Mouse (Mus musculus) heart, embryonic 11.5 days (tissue): ENCODE results near the gene Erbb4. TPM values are rescaled to one million over a fixed set of nuclear protein-coding genes. Genes with fewer than 3 reads are reported as not detected.

Experiments
- ATAC-seq: fragments of 200-750 bp; cut with Nextera tagmentation; replicated peaks from 2 replicates; pipeline ENCODE4 v1.8.0; 2017; ENCODE audit warnings: moderate library complexity; ENCODE audit not compliant: insufficient number of reproducible peaks, low FRiP score, low TSS enrichment
- H3K27ac ChIP-seq: fragments of 300-500 bp; sonication (generic); 2 replicates; pipeline ENCODE4 v1.5.1; 2014; ENCODE audit warnings: mild to moderate bottlenecking, low read depth, low read length
- H3K27me3 ChIP-seq: fragments of 300-500 bp; sonication (generic); 2 replicates; pipeline ENCODE4 v1.6.1; 2014; ENCODE audit warnings: mild to moderate bottlenecking, low read length, mixed read lengths; ENCODE audit not compliant: control insufficient read depth, insufficient read depth
- H3K36me3 ChIP-seq: fragments of 300-500 bp; sonication (generic); 2 replicates; pipeline ENCODE4 v1.6.1; 2014; ENCODE audit warnings: mild to moderate bottlenecking, low read length, moderate library complexity, mixed read lengths; ENCODE audit not compliant: control insufficient read depth, insufficient read depth
- H3K4me1 ChIP-seq: fragments of 300-500 bp; sonication (generic); 2 replicates; pipeline ENCODE4 v1.6.1; 2014; ENCODE audit warnings: low read length; ENCODE audit not compliant: control insufficient read depth, insufficient read depth
- H3K4me2 ChIP-seq: fragments of 300-500 bp; sonication (generic); 2 replicates; pipeline ENCODE4 v1.6.1; 2014; ENCODE audit warnings: mild to moderate bottlenecking, moderate library complexity
- H3K4me3 ChIP-seq: fragments of 300-500 bp; sonication (generic); 2 replicates; pipeline ENCODE4 v1.5.1; 2014; ENCODE audit warnings: low read depth, low read length
- H3K9ac ChIP-seq: fragments of 300-500 bp; sonication (generic); 2 replicates; pipeline ENCODE4 v1.6.1; 2014; ENCODE audit warnings: mild to moderate bottlenecking, low read depth, low read length, moderate library complexity
- H3K9me3 ChIP-seq: fragments of 300-500 bp; sonication (generic); replicated peaks from 2 replicates; pipeline ENCODE4 v1.6.1; 2016; ENCODE audit warnings: low read length; ENCODE audit not compliant: control insufficient read depth
- WGBS: fragments of 180-500 bp; shearing (Covaris S2); extraction: QIAGEN DNeasy Blood & Tissue Kit; methylation state at CpG from one replicate; pipeline ENCODE4 v1.1.7; 2014; ENCODE audit not compliant: insufficient replicate concordance; 5-methylcytosine and 5-hydroxymethylcytosine counted together
- polyA plus RNA-seq: library from polyadenylated mRNA; unstranded; fragments of >200 nt; fragmentation: Nextera tagmentation; extraction: Ambion mirVana; gene quantifications from 2 replicates; pipeline ENCODE4 v1.2.1, GENCODE M21; 2014

Erbb4 gene
- polyA plus RNA-seq, 1 experiment from 2014 or later: 14.8 TPM

DNA sequence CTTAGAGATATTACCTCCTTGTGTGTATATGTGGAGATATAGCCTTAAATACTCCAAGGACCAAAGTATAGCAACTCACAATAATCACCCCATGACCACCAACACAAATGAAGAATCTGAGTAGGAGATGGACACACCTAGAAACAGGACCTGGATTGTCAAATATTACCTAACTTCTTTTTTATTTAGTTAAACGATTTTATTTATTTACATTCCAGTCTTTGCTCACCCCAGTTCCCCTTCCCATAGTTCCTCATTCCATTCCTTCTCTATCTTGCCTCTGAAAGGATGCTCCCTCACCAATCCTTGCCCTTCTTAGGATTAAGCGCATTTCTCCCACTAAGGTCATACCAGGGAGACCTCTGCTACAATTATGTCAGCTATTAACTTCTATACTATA, 128.6 kb downstream of the Erbb4 start:
- no peaks in the 10 kb centered on the region for H3K27me3 ChIP-seq
- no peaks in the 10 kb centered on the region for H3K9me3 ChIP-seq
- WGBS: 73% methylated on average over 2 of the region's 2 CpGs

DNA sequence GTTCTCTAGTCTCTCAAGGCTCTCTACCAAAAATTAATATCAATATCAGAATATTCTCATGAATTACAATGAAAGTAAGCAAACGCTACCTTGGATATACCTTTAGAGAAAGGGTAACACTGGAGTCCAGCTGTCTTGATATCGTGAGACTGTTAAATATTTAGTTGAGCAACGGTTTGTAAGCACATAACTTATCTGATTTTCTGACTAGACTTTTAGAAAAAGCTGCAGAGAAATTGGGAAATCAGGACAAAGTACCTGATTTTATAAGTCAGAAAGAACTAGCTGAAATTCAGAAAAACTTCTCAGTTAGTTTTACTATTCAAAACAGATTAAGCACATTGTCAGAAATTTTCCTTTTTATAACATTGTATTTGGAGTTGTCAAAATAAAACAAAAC, 129.3 kb downstream of the Erbb4 start:
- WGBS: 82% methylated on average over 3 of the region's 3 CpGs
- no peak overlapping the region for H3K4me2 ChIP-seq
- H3K27me3 ChIP-seq: no peaks in the 10 kb centered on the region
- no peaks in the 10 kb centered on the region for H3K9me3 ChIP-seq
- no peak for ATAC-seq
- H3K9ac ChIP-seq: no peak overlapping the region
- H3K27ac ChIP-seq: no peak overlapping the region
- no peak overlapping the region for H3K4me3 ChIP-seq
- no peaks in the 10 kb centered on the region for H3K36me3 ChIP-seq
- no peaks in the 10 kb centered on the region for H3K4me1 ChIP-seq

More for the DNA sequence above, 128.6 kb downstream of the Erbb4 start:
- H3K4me2 ChIP-seq: no peak overlapping the region
- H3K4me1 ChIP-seq: no peaks in the 10 kb centered on the region
- no peak overlapping the region for H3K27ac ChIP-seq
- H3K9ac ChIP-seq: no peak overlapping the region
- H3K4me3 ChIP-seq: no peak overlapping the region
- no peaks in the 10 kb centered on the region for H3K36me3 ChIP-seq
- no peak for ATAC-seq

DNA sequence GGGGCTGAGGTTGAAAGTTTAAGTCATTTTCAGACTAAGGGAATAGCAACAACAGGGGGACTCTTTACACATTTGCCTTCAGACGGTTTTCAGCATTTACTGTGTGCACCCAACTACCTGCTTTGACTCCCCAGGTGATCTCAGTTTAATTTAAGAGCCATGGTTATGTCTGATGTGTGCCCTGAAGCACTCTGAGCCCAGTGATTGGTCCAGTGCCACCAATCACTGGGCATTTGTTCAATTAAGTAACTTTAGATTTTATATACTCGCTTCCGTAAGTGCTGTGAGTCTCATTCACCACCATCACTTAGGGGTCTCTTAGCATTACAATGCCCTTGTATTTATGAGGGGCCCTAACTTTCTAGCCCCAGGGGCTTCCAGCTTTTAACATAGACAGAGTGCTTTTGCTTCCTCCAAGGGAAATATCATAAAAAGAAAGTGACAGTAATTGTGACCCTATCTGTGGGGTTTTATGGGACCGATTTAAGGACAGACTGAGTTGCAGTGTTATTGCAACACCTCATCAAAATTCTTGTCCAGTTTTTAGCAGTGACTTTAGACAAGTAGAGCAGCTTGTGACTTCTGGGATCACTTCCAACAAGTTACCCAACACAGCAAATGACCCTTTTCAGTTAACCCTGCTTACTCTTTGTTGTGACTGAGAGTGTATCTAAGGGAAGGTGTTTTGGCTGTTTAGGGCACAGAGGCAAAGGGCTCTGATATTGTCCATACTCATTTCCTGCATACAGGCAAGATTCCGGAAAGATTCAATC, 134.3 kb downstream of the Erbb4 start:
- Histone ChIP-seq H3K27me3 (no peaks in the 10 kb centered on the region), H3K9me3 (no peaks in the 10 kb centered on the region), H3K27ac (no peak overlapping the region), H3K4me3 (no peak overlapping the region), H3K4me1 (no peaks in the 10 kb centered on the region), H3K4me2 (no peak overlapping the region), H3K9ac (no peak overlapping the region), H3K36me3 (no peaks in the 10 kb centered on the region)
- ATAC-seq: no peak
- WGBS: 73% methylated on average over 5 of the region's 5 CpGs

DNA sequence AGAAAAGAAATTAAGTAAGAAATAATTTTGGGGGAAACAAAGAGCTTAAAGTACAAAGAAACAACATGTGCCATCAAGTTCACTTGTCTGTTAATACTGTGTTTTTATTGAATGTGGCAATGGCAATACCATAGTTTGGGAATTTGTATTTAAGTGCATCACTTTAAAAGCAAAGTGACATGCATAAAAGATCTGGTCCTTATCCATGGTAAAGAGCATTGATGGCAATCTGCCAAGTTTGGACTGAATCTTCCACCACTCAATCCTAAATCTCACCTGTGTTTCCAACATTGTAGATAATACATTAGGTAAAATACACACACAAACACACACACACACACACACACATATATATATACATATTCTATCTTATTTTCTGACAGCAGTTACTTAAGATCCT, 143.7 kb downstream of the Erbb4 start:
- no peaks in the 10 kb centered on the region for H3K9me3 ChIP-seq
- no peaks in the 10 kb centered on the region for H3K27me3 ChIP-seq
- H3K36me3 ChIP-seq: no peaks in the 10 kb centered on the region
- no peak for ATAC-seq
- no peaks in the 10 kb centered on the region for H3K4me1 ChIP-seq
- H3K4me3 ChIP-seq: no peak overlapping the region
- H3K27ac ChIP-seq: no peak overlapping the region
- no peak overlapping the region for H3K9ac ChIP-seq
- no peak overlapping the region for H3K4me2 ChIP-seq

DNA sequence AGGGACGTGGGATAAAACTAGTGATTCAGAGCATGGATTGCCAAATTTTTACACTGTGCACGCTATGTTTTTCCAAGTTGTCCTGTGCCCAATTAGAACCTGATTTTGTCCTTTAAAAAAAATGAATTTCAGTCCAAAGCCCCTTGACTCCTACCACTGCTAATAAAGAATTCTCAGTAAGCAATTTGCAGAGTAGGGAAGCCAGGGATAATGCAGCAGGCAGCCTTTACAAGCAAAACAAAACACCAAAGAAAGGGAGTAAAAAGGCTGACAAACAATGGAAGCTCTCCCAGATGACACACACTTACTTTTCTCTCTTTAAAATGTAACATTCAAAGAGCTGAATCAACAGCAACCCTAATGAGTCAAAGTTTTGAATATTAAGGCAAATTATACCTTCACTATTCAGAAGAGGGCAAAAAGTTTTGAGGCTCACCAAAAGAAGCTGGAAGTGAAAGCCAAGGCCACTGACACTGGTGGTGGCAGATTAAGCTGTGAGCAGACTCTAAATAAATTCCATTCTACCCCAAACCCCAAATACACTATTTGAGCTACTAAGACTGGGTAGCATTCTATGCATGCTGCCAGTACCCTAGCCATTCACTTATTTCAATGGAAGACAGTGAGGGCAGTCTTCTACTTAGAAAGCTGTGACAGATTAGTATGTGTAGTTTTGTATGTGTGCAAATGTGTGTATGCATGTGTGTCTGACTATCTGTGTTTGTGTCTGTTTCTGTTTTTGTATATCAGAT, 146.3 kb downstream of the Erbb4 start:
- no peak overlapping the region for H3K4me3 ChIP-seq
- H3K9ac ChIP-seq: no peak overlapping the region
- peaks cover 8% of the 10 kb centered on the region; the same call in 1 of the 2 replicates for H3K4me1 ChIP-seq
- no peak overlapping the region for H3K4me2 ChIP-seq
- H3K27me3 ChIP-seq: no peaks in the 10 kb centered on the region
- 65% methylated on average over 2 of the region's 2 CpGs for WGBS
- no peak overlapping the region for H3K27ac ChIP-seq
- no peak for ATAC-seq
- no peaks in the 10 kb centered on the region for H3K9me3 ChIP-seq
- no peaks in the 10 kb centered on the region for H3K36me3 ChIP-seq

DNA sequence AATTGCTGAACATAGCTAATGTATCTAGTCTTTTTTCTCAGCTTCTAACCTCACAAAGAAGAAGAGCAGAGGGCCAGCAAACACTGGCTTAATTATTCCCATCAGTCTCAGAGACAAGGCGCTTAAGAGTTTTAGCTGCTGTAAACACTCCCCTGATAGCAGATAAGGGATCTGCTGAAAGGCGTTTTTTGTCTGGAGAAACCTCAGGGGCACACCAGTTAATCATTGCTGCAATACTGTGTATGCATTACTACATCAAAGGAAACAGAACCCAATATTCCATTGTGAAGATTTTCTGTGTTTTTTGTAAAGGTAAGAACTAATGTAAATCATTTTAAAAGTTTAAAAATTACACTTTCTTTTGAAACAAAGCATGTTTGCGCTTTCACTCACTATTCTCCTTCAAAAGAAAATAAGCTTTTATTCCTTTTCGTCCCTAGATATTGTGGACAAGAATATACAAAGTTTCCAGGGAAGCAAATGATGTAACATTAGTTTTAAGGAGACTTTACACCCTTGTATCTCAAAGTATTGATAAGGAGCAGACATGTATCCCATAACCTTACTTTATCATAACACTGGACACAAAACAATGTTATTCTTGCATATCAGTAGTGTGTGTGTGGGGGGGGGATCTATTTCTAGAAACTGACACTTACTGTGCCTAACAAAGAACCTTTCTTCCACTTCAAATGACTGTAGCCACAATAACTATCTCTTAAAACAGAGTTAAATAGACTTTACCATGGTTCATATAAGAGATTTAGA, 150.9 kb downstream of the Erbb4 start:
- Histone ChIP-seq H3K4me3 (no peak overlapping the region), H3K27ac (peak overlapping the region; percentile 73), H3K4me2 (peak overlapping the region; percentile 40), H3K9me3 (no peaks in the 10 kb centered on the region), H3K36me3 (no peaks in the 10 kb centered on the region), H3K9ac (no peak overlapping the region), H3K4me1 (peaks cover 10% of the 10 kb centered on the region), H3K27me3 (no peaks in the 10 kb centered on the region)
- ATAC-seq: peak; percentile 49; the same call in 1 of the 2 replicates
- WGBS: 23% methylated on average over 4 of the region's 4 CpGs

DNA sequence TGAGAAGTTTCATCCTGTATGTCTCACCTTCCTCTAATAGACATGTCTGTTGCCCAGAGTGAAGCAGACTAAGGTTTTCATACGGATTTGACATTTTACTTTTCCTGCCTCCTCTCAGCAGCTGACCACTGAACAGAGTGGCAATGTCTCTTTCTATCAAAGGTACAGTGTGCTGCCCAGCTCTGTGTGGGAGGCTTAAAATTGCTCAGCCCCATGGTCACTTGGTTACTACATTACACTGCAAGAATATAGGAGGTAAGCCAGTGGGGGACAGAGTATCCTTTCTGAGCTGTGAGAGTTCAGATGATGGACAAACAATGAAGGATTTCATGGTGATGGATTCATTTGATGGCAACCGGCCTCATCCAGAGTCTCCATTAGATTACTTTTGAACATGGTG, 152.4 kb downstream of the Erbb4 start:
- H3K4me2 ChIP-seq: no peak overlapping the region
- H3K27ac ChIP-seq: no peak overlapping the region
- H3K27me3 ChIP-seq: no peaks in the 10 kb centered on the region
- H3K4me3 ChIP-seq: no peak overlapping the region
- ATAC-seq: no peak
- H3K9me3 ChIP-seq: no peaks in the 10 kb centered on the region
- no peak overlapping the region for H3K9ac ChIP-seq
- H3K36me3 ChIP-seq: no peaks in the 10 kb centered on the region
- H3K4me1 ChIP-seq: peaks cover 10% of the 10 kb centered on the region
- 67% methylated on average over 2 of the region's 2 CpGs for WGBS

DNA sequence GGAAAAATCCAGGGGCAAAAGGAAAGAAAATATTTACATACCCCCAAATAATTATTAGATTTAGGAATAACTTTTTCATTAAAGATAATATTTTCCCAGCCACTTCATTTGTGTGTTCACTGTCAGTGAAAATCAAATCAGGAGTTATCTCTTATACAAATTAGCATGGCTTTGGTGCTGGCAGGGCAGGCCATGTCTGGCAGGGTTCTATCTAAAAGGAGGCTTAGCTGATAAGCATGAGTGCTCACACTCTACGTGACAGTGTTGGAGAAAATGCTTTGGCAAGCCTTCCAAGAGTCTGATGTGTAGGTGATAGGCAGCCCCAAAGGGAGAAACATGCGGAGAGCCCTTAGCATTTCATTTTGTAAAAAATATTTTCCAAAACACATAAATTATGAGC, 164.7 kb downstream of the Erbb4 start:
- H3K9me3 ChIP-seq: no peaks in the 10 kb centered on the region
- H3K27ac ChIP-seq: no peak overlapping the region
- H3K4me3 ChIP-seq: no peak overlapping the region
- no peak overlapping the region for H3K4me2 ChIP-seq
- no peak overlapping the region for H3K9ac ChIP-seq
- no peaks in the 10 kb centered on the region for H3K36me3 ChIP-seq
- peaks cover 6% of the 10 kb centered on the region for H3K4me1 ChIP-seq
- 11% methylated on average over 2 of the region's 2 CpGs for WGBS
- no peaks in the 10 kb centered on the region for H3K27me3 ChIP-seq
- ATAC-seq: no peak
